Comparison of ENCODE assay signal across 8 mouse cellular contexts in the genomic region with DNA sequence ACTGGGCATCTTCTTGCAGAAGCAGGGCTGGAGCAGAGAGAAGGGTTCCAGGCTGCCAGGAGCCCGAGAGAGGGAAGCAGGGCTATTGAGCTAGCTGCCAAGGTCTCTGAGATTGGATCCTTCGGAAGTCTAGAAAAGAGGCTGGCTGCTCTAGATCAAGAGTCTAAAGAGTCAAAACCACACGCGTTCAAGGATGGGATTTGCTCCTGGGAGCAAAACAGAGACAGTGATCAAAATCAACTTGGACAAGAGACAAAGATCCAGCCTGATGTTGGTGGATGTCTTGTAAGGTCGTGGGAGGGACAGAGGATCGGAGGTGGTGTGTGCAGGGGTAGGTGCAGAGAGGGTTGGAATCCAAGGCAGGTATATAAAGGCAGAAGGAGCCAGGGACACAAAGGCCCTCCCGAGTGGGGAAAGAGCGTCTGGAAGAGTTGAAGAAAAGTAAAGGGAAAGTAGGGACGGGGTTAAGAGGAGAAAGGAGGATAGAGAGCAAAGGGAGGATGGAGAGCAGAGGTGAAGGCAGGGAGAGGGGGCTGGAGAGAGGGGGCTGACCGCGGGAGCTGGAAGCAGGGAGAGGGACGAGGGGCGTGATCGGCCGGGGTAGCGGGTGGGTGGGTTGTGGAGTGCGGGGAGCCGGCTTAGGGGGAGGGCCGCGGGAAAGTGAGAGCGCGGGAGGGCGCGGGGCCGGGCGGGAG. TPM values are rescaled to one million over a fixed set of nuclear protein-coding genes. Genes with fewer than 3 reads are reported as not detected.
DNase-seq lines count a peak whose midpoint lies in the region; ATAC-seq and TF ChIP-seq lines count a peak whose summit lies in the region.

No protein-coding gene starts in this region.

- DNase-seq in frontal cortex, postnatal 25 days (ENCODE audit: low spot score in 2 of 2): no peak
- no peak for DNase-seq in forebrain, embryonic 11.5 days (ENCODE audit: low spot score)
- DNase-seq in adrenal gland, adult 2 months: no peak
- DNase-seq in spleen, adult 12 weeks (ENCODE audit: low spot score): no peak

- H3K4me3 ChIP-seq in ES-Bruce4 (ENCODE audit: low read depth, low read length): peak overlapping the region; percentile 9
- peak overlapping the region; percentile 75 for H3K4me3 ChIP-seq in forebrain, embryonic 11.5 days (ENCODE audit: low read depth, low read length)
- peak overlapping the region; percentile 50 for H3K4me3 ChIP-seq in liver, embryonic 12.5 days

- TF ChIP-seq POLR2A in ES-Bruce4 (IDR thresholded peaks at IDR 0.05; ENCODE audit: insufficient read depth, low read length): no peak

- TF ChIP-seq EP300 in ES-Bruce4 (IDR thresholded peaks at IDR 0.05; ENCODE audit: insufficient read depth, low read depth, low read length): no peak

- peak overlapping the region; percentile 96 for H3K4me2 ChIP-seq in forebrain, embryonic 11.5 days (ENCODE audit: low read depth, low read length, severe bottlenecking)
- peak overlapping the region; percentile 72 for H3K4me2 ChIP-seq in liver, embryonic 12.5 days

- ATAC-seq in frontal cortex, adult (ENCODE audit: low TSS enrichment): peak; percentile 7; the same call in 1 of the 2 replicates
- peak; percentile 10; the same call in 1 of the 2 replicates for ATAC-seq in forebrain, embryonic 11.5 days (replicated peaks; ENCODE audit: low FRiP score)
- ATAC-seq in liver, embryonic 12.5 days: no peak
- ATAC-seq in monocyte, adult 5-6 weeks (replicated peaks; ENCODE audit: insufficient number of reproducible peaks, low FRiP score, low TSS enrichment, poor library complexity, severe bottlenecking): no peak

- 7% methylated on average over 17 of the region's 26 CpGs for WGBS in forebrain, embryonic 11.5 days
- WGBS in liver, embryonic 12.5 days (ENCODE audit: insufficient replicate concordance): 4% methylated on average over 21 of the region's 26 CpGs

- H3K4me1 ChIP-seq in ES-Bruce4 (ENCODE audit: control insufficient read depth, insufficient read depth, low read length): no peaks in the 10 kb centered on the region
- H3K4me1 ChIP-seq in forebrain, embryonic 11.5 days (replicated peaks; ENCODE audit: control insufficient read depth, insufficient read depth, low read length): 0 out of 2 replicates have a peak, but pooled peaks cover 2% of the 10 kb centered on the region
- no peaks in the 10 kb centered on the region for H3K4me1 ChIP-seq in liver, embryonic 12.5 days

- H3K36me3 ChIP-seq in ES-Bruce4 (ENCODE audit: control insufficient read depth, insufficient read depth, low read length, poor library complexity, severe bottlenecking): no peaks in the 10 kb centered on the region
- H3K36me3 ChIP-seq in forebrain, embryonic 11.5 days (ENCODE audit: control insufficient read depth, insufficient read depth, low read length): no peaks in the 10 kb centered on the region
- no peaks in the 10 kb centered on the region for H3K36me3 ChIP-seq in liver, embryonic 12.5 days

- peak overlapping the region; percentile 73 for H3K9ac ChIP-seq in ES-Bruce4 (ENCODE audit: low read depth, poor library complexity, severe bottlenecking)
- peak overlapping the region; percentile 83 for H3K9ac ChIP-seq in forebrain, embryonic 11.5 days (ENCODE audit: low read length)
- no peak overlapping the region for H3K9ac ChIP-seq in liver, embryonic 12.5 days

- H3K27me3 ChIP-seq in ES-Bruce4 (ENCODE audit: control insufficient read depth, insufficient read depth, low read length, poor library complexity, severe bottlenecking): peaks cover 20% of the 10 kb centered on the region
- H3K27me3 ChIP-seq in forebrain, embryonic 11.5 days (ENCODE audit: control insufficient read depth, insufficient read depth, low read length): peaks cover 3% of the 10 kb centered on the region; the same call in 1 of the 2 replicates
- H3K27me3 ChIP-seq in liver, embryonic 12.5 days (replicated peaks): peaks cover 51% of the 10 kb centered on the region

- no peak overlapping the region for H3K27ac ChIP-seq in ES-Bruce4 (ENCODE audit: insufficient read depth, low read length)
- H3K27ac ChIP-seq in forebrain, embryonic 11.5 days (ENCODE audit: low read depth, low read length): no peak overlapping the region
- H3K27ac ChIP-seq in liver, embryonic 12.5 days: no peak overlapping the region

- no peak for TF ChIP-seq CTCF in ES-Bruce4 (IDR thresholded peaks at IDR 0.05; ENCODE audit: low read depth, low read length)

- no peaks in the 10 kb centered on the region for H3K9me3 ChIP-seq in ES-Bruce4 (replicated peaks; ENCODE audit: control insufficient read depth, insufficient read depth, low read length, poor library complexity, severe bottlenecking)
- H3K9me3 ChIP-seq in forebrain, embryonic 11.5 days (ENCODE audit: control insufficient read depth, low read length): no peaks in the 10 kb centered on the region
- H3K9me3 ChIP-seq in liver, embryonic 12.5 days (replicated peaks): no peaks in the 10 kb centered on the region

RNA-seq across cellular contexts. Expression of gene Tmem178, which starts 0.5 kb away (rescaled TPM):
- not detected in 2 replicates for polyA plus RNA-seq in ES-Bruce4 (2011; ENCODE audit: insufficient read depth, insufficient read length, low read depth, missing spikeins)
- polyA plus RNA-seq in forebrain, embryonic 11.5 days (2014; fragmentation: Nextera tagmentation; extraction: Ambion mirVana): 13.6 and 14.7 TPM in 2 replicates
- polyA plus RNA-seq in liver, embryonic 12.5 days (2016; fragmentation: Nextera tagmentation; extraction: Ambion mirVana): 0.82 and 0.84 TPM in 2 replicates
- 10 to 100 TPM in 1 of 2 experiments, 1 to 10 TPM in 1; 7.9 to 13.2 TPM for total RNA-seq in adrenal gland, adult 2 months (2021)
- polyA plus RNA-seq in adrenal gland, adult 2 months (2012; rRNA removed): 8.8 TPM in 2 replicates
- total RNA-seq in monocyte, adult 5-6 weeks (2017): not detected in 3 replicates

Comparison
In these comparisons a context has a peak if more than half of its experiments do, and no peak if none do; other contexts are left out.
1. ATAC-seq: peak in frontal cortex, adult (single experiment) and forebrain, embryonic 11.5 days (single experiment); none in liver, embryonic 12.5 days (single experiment) and monocyte, adult 5-6 weeks (single experiment).
2. H3K4me3 ChIP-seq: peak in every context shown above with its lines; median percentile 75 in forebrain, embryonic 11.5 days; 50 in liver, embryonic 12.5 days; 9 in ES-Bruce4.